Mouse (Mus musculus) hindbrain, embryonic 14.5 days (tissue): ENCODE results near the gene Atp5d. TPM values are rescaled to one million over a fixed set of nuclear protein-coding genes. Genes with fewer than 3 reads are reported as not detected.

ENCODE experiments used
- ATAC-seq: fragments of 200-750 bp; cut with Nextera tagmentation; 2 replicates; pipeline ENCODE4 v1.8.0; 2017; ENCODE audit warnings: moderate number of reproducible peaks, mild to moderate bottlenecking, moderate TSS enrichment, moderate library complexity; ENCODE audit not compliant: low FRiP score
- DNase-seq: peaks from one replicate; pipeline ENCODE4 v3.0.0-alpha.2; 2015; ENCODE audit warnings: low spot score
- H3K27ac ChIP-seq: fragments of 300-500 bp; sonication (generic); 2 replicates; pipeline ENCODE4 v1.5.1; 2014; ENCODE audit warnings: mild to moderate bottlenecking, moderate library complexity
- H3K27me3 ChIP-seq: fragments of 300-500 bp; sonication (generic); 2 replicates; pipeline ENCODE4 v1.6.1; 2014; ENCODE audit warnings: mild to moderate bottlenecking, low read length, mixed read lengths; ENCODE audit not compliant: control insufficient read depth, insufficient read depth
- H3K36me3 ChIP-seq: fragments of 300-500 bp; sonication (generic); replicated peaks from 2 replicates; pipeline ENCODE4 v1.6.1; 2014; ENCODE audit not compliant: control insufficient read depth, insufficient read depth
- H3K4me1 ChIP-seq: fragments of 300-500 bp; sonication (generic); replicated peaks from 2 replicates; pipeline ENCODE4 v1.6.1; 2014; ENCODE audit warnings: antibody characterized with exemption, low read length, mixed read lengths; ENCODE audit not compliant: control insufficient read depth, insufficient read depth
- H3K4me2 ChIP-seq: fragments of 300-500 bp; sonication (generic); replicated peaks from 2 replicates; pipeline ENCODE4 v1.6.1; 2014; ENCODE audit warnings: mild to moderate bottlenecking, moderate library complexity
- H3K4me3 ChIP-seq: fragments of 300-500 bp; sonication (generic); replicated peaks from 2 replicates; pipeline ENCODE4 v1.5.1; 2014; ENCODE audit warnings: mild to moderate bottlenecking, low read length
- H3K9ac ChIP-seq: fragments of 300-500 bp; sonication (generic); 2 replicates; pipeline ENCODE4 v1.6.1; 2014
- H3K9me3 ChIP-seq: fragments of 300-500 bp; sonication (generic); 2 replicates; pipeline ENCODE4 v1.6.1; 2016; ENCODE audit warnings: low read length; ENCODE audit not compliant: control insufficient read depth
- WGBS: fragments of 180-500 bp; shearing (Covaris S2); extraction: QIAGEN DNeasy Blood & Tissue Kit; methylation state at CpG from one replicate; pipeline ENCODE4 v1.1.7; 2014; 5-methylcytosine and 5-hydroxymethylcytosine counted together
- polyA plus RNA-seq: library from polyadenylated mRNA; unstranded; fragments of >200 nt; fragmentation: Nextera tagmentation; extraction: Ambion mirVana; gene quantifications from 2 replicates; pipeline ENCODE4 v1.2.1, GENCODE M21; 2014

Gene Atp5d
- polyA plus RNA-seq, 1 experiment from 2014 or later, result 505 TPM

GRCm38 (mm10) chr10:80148610-80149290 lies 10.3 kb downstream of the Atp5d start:
- Histone ChIP-seq H3K27me3 (no peaks in the 10 kb centered on the region), H3K4me3 (peak overlapping the region; percentile 100), H3K27ac (peak overlapping the region; percentile 99), H3K36me3 (peaks cover 57% of the 10 kb centered on the region), H3K9me3 (no peaks in the 10 kb centered on the region), H3K4me1 (peaks cover 21% of the 10 kb centered on the region), H3K9ac (peak overlapping the region; percentile 100), H3K4me2 (peak overlapping the region; percentile 100)
- DNase-seq (peak; percentile 92), ATAC-seq (peak; percentile 37)
- under 1% methylated on average over 56 of the region's 57 CpGs for WGBS

DNA sequence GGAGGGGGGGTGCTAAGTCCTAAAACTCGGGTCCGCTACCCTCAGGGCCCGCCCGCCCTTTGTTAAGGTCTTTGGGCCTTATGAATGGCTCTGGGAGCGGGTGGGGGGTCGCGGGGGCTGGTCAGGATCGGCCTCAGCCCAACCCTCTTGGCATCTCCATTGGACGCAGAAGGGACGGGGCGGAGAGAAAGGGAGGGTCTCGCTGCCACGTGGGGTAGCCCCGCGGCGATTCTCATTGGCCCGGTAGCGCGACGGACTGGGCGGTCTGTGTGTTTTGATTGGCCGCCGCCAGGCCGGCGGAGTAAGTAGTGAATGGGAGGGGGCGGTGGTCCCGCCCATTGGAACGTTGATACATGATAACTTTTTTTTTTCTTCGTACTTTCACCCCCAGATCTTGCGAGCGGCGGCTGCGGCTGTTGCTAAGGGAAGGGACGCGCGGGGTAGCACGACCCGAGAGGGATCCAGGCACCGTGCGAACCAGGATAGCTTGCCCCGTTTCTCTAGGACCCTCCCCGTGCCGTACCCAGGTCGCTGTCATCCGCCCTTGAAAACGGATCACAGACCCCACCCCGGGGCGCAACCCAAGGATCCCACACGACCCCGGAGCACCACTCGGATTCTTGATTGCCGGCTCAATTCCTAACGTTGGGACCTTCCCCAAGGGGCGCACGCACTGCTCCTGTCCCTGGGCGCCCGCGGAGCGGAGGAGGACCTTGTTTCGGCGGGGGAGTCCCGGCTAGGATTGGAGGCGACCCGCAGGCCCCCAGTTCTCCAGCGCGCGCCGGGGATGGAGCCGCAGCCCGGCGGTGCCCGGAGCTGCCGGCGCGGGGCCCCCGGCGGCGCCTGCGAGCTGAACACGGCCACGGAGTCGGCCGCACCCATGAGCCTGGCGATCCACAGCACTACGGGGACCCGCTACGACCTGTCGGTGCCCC lies 11.1 kb downstream of the Atp5d start:
- Histone ChIP-seq H3K27ac (peak overlapping the region; percentile 99), H3K4me2 (peak overlapping the region; percentile 100), H3K4me3 (peak overlapping the region; percentile 100), H3K27me3 (no peaks in the 10 kb centered on the region), H3K4me1 (peaks cover 22% of the 10 kb centered on the region), H3K9me3 (no peaks in the 10 kb centered on the region), H3K9ac (peak overlapping the region; percentile 100), H3K36me3 (peaks cover 57% of the 10 kb centered on the region)
- WGBS, result under 1% methylated on average over 88 of the region's 88 CpGs
- peak; percentile 97 for DNase-seq
- peak; percentile 89 for ATAC-seq

- under 1% methylated on average over 54 of the region's 71 CpGs for WGBS
- Histone ChIP-seq H3K4me2 (peak overlapping the region; percentile 100), H3K36me3 (peaks cover 57% of the 10 kb centered on the region)
Measured at GRCm38 (mm10) chr10:80150226-80151210, 12.1 kb downstream of the Atp5d start.

GRCm38 (mm10) chr10:80151211-80152034 lies 13.0 kb downstream of the Atp5d start:
- H3K4me3 ChIP-seq, result peak overlapping the region; percentile 100
- ATAC-seq (no peak), DNase-seq (peak; percentile 54)

More at GRCm38 (mm10) chr10:80150226-80151210, 12.1 kb downstream of the Atp5d start:
- Histone ChIP-seq H3K9ac (peak overlapping the region; percentile 100), H3K9me3 (no peaks in the 10 kb centered on the region), H3K4me1 (peaks cover 22% of the 10 kb centered on the region), H3K27ac (peak overlapping the region; percentile 99), H3K27me3 (no peaks in the 10 kb centered on the region), H3K4me3 (peak overlapping the region; percentile 100)
- no peak for ATAC-seq
- DNase-seq, result peak; percentile 74

DNA sequence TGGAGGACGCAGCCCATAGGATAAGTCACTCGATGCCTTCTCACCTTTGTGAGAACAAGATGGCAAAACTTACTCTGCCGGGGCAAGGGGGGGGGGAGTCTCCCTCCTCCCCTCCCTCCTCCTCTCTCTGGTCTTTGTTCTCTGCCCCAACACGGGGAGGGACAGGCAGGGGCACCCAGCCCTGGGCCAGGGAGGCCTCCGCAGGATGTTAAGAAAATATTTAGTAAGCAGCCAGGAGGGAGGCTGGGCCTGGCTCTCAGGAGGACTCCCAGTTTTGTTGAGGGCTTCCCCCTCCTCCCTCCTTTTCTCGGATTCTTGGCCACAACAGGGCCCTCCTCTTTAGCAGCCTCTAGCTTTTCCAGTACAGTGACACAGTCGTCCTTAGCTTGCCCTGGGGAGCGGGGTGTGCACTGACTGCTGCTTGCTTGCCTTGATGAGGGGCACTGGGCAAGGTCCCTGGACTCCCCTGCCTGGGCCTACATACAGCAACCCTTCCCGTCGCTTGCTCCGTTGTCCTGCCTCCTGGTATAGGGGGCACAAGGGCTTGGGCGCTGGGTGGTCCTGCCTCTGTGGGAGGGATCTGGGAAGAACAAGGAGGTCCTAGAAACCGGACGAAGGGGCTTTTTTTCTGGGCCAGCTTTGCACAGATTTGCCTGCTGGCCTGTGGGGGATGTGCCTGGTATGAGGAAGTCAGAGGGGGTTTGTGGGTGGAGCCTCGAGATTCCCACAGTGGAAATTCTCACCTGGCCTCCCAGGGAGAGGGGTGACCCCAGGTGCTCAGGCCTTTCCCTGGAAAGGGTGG lies 13.8 kb downstream of the Atp5d start:
- Histone ChIP-seq H3K27me3 (no peaks in the 10 kb centered on the region), H3K9me3 (no peaks in the 10 kb centered on the region), H3K27ac (peak overlapping the region; percentile 99), H3K9ac (peak overlapping the region; percentile 100), H3K4me2 (peak overlapping the region; percentile 100), H3K36me3 (peaks cover 65% of the 10 kb centered on the region), H3K4me1 (peaks cover 25% of the 10 kb centered on the region), H3K4me3 (peak overlapping the region; percentile 100)
- DNase-seq (no peak), ATAC-seq (no peak)
- WGBS, result 4% methylated on average over 15 of the region's 15 CpGs

More at GRCm38 (mm10) chr10:80151211-80152034, 13.0 kb downstream of the Atp5d start:
- under 1% methylated on average over 25 of the region's 26 CpGs for WGBS
- Histone ChIP-seq H3K4me1 (peaks cover 25% of the 10 kb centered on the region), H3K27me3 (no peaks in the 10 kb centered on the region), H3K27ac (peak overlapping the region; percentile 99), H3K4me2 (peak overlapping the region; percentile 100), H3K36me3 (peaks cover 57% of the 10 kb centered on the region), H3K9me3 (no peaks in the 10 kb centered on the region), H3K9ac (peak overlapping the region; percentile 100)

DNA sequence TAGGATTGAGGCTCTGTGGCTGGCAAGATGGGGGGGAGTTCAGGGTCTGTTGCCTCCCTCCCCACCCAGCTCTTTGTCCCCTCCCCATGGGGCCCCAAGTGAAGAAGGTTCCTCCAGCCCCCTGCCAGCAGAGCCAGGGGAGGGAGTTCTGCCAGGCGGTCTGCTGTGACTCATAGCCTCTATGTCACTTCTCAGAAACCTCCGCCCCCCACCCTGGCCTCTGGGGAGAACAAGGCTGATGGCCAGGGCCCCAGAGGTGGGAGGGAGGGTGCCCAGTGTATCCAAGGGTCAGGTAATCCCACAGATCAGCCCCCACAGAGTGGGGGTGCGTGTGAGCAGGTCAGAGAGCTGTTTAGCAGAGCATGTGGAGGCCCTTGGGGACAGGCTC lies 14.4 kb downstream of the Atp5d start:
- 31% methylated on average over 3 of the region's 3 CpGs for WGBS
- H3K4me3 ChIP-seq, result peak overlapping the region; percentile 100
- H3K27me3 ChIP-seq, result no peaks in the 10 kb centered on the region
- peak overlapping the region; percentile 99 for H3K27ac ChIP-seq
- H3K4me1 ChIP-seq, result peaks cover 25% of the 10 kb centered on the region
- peak overlapping the region; percentile 100 for H3K9ac ChIP-seq
- DNase-seq (no peak), ATAC-seq (no peak)
- H3K4me2 ChIP-seq, result peak overlapping the region; percentile 100
- no peaks in the 10 kb centered on the region for H3K9me3 ChIP-seq
- H3K36me3 ChIP-seq, result peaks cover 71% of the 10 kb centered on the region

- ATAC-seq, result no peak
- Histone ChIP-seq H3K27me3 (no peaks in the 10 kb centered on the region), H3K4me2 (peak overlapping the region; percentile 100), H3K36me3 (peaks cover 77% of the 10 kb centered on the region), H3K27ac (no peak overlapping the region; the same call in 1 of the 2 replicates), H3K9ac (peak overlapping the region; percentile 100), H3K9me3 (no peaks in the 10 kb centered on the region), H3K4me3 (peak overlapping the region; percentile 100), H3K4me1 (peaks cover 26% of the 10 kb centered on the region)
- DNase-seq, result no peak
- WGBS, result 84% methylated on average over 19 of the region's 19 CpGs
Measured at GRCm38 (mm10) chr10:80153713-80154112, 15.3 kb downstream of the Atp5d start.
